Comparison of ENCODE assay signal across 11 mouse cellular contexts in the genomic region with DNA sequence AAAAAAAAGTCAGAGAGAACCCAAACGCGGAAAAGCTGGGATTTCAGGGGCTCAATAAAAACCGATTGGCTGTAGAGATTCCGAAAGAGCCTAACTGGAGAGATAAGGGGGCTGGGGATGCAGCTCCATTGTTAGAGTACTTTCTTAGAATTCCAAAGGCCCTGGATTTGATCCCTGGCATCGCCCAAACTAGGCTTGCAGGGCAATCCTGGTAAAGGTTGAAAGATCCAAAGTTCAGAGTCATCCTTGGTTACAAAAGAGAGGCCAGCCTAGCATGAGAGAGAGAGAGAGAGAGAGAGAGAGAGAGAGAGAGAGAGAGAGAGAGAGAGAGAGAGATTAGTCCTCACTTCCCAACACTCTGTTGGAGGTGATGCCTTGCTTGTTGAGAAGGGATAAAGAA. TPM values are rescaled to one million over a fixed set of nuclear protein-coding genes. Genes with fewer than 3 reads are reported as not detected.
A peak's percentile ranks its signal among the peaks of the same experiment; 100 is the strongest.
DNase-seq lines count a peak whose midpoint lies in the region; ATAC-seq lines count a peak whose summit lies in the region.
"Had no signal": no experiment of that assay in that cellular context is flagged by ENCODE, and none has a peak within 500 bp of the region (broad histone marks: within the 10 kb centered on the region; RNA-seq: fewer than 3 reads in every experiment).

No protein-coding gene starts in this region.

- no peaks in the 10 kb centered on the region for H3K27me3 ChIP-seq in heart, embryonic 15.5 days
- peaks cover 4% of the 10 kb centered on the region for H3K27me3 ChIP-seq in heart, embryonic 12.5 days (replicated peaks)
- peaks cover 20% of the 10 kb centered on the region; the same call in 1 of the 2 replicates for H3K27me3 ChIP-seq in lung, embryonic 15.5 days
- H3K27me3 ChIP-seq in liver, embryonic 15.5 days: peaks cover 42% of the 10 kb centered on the region

- no peak for DNase-seq in lung, postnatal 36 days
- DNase-seq in kidney, adult 9 months: peak; percentile 61
- no peak for DNase-seq in spleen, postnatal 36 days (ENCODE audit: low spot score in 2 of 2)
- DNase-seq in cerebellum, adult 11-12 months: no peak
- DNase-seq: cerebellum, postnatal 25 days; right cerebral cortex, postnatal 14 days had no signal

- H3K9me3 ChIP-seq in heart, embryonic 15.5 days (replicated peaks): no peaks in the 10 kb centered on the region
- H3K9me3 ChIP-seq in heart, embryonic 12.5 days (replicated peaks): peaks cover 5% of the 10 kb centered on the region
- no peaks in the 10 kb centered on the region for H3K9me3 ChIP-seq in lung, embryonic 15.5 days
- H3K9me3 ChIP-seq in liver, embryonic 15.5 days (replicated peaks): no peaks in the 10 kb centered on the region

- no peak for ATAC-seq in heart, embryonic 15.5 days (replicated peaks; ENCODE audit: insufficient number of reproducible peaks, insufficient read depth, low FRiP score, low read depth)
- no peak for ATAC-seq in heart, embryonic 12.5 days (ENCODE audit: insufficient number of reproducible peaks, low FRiP score)
- ATAC-seq in lung, embryonic 15.5 days (ENCODE audit: borderline replicate concordance, extremely low read depth, low FRiP score, low TSS enrichment): no peak
- ATAC-seq in liver, embryonic 15.5 days (ENCODE audit: insufficient read depth): no peak

- no peak overlapping the region for H3K27ac ChIP-seq in heart, embryonic 15.5 days
- H3K27ac ChIP-seq in heart, embryonic 12.5 days (ENCODE audit: poor library complexity, severe bottlenecking): no peak overlapping the region
- H3K27ac ChIP-seq in lung, embryonic 15.5 days: no peak overlapping the region
- H3K27ac ChIP-seq in liver, embryonic 15.5 days (replicated peaks): no peak overlapping the region

- no peak overlapping the region for H3K9ac ChIP-seq in heart, embryonic 15.5 days
- H3K9ac ChIP-seq in heart, embryonic 12.5 days: no peak overlapping the region
- H3K9ac ChIP-seq in lung, embryonic 15.5 days: no peak overlapping the region
- H3K9ac ChIP-seq in liver, embryonic 15.5 days: no peak overlapping the region

- 40% methylated on average over 5 of the region's 5 CpGs for WGBS in heart, embryonic 15.5 days
- WGBS in heart, embryonic 12.5 days: 24% methylated on average over 5 of the region's 5 CpGs
- WGBS in lung, embryonic 15.5 days: 28% methylated on average over 5 of the region's 5 CpGs
- WGBS in liver, embryonic 15.5 days (ENCODE audit: insufficient replicate concordance): 30% methylated on average over 5 of the region's 5 CpGs

- peak overlapping the region; percentile 93 for H3K4me2 ChIP-seq in heart, embryonic 15.5 days
- no peak overlapping the region for H3K4me2 ChIP-seq in heart, embryonic 12.5 days
- H3K4me2 ChIP-seq in lung, embryonic 15.5 days: peak overlapping the region; percentile 33; the same call in 1 of the 2 replicates
- peak overlapping the region; percentile 66 for H3K4me2 ChIP-seq in liver, embryonic 15.5 days

- H3K4me1 ChIP-seq in heart, embryonic 15.5 days (replicated peaks): peaks cover 5% of the 10 kb centered on the region
- H3K4me1 ChIP-seq in heart, embryonic 12.5 days (replicated peaks): peaks cover 16% of the 10 kb centered on the region; the same call in 1 of the 2 replicates
- H3K4me1 ChIP-seq in lung, embryonic 15.5 days: peaks cover 8% of the 10 kb centered on the region; the same call in 1 of the 2 replicates
- H3K4me1 ChIP-seq in liver, embryonic 15.5 days (replicated peaks): peaks cover 5% of the 10 kb centered on the region; the same call in 1 of the 2 replicates

- peak overlapping the region; percentile 67 for H3K4me3 ChIP-seq in heart, embryonic 15.5 days
- no peak overlapping the region for H3K4me3 ChIP-seq in heart, embryonic 12.5 days
- no peak overlapping the region for H3K4me3 ChIP-seq in lung, embryonic 15.5 days
- H3K4me3 ChIP-seq in liver, embryonic 15.5 days (replicated peaks): peak overlapping the region; percentile 54

- H3K36me3 ChIP-seq in heart, embryonic 15.5 days: no peaks in the 10 kb centered on the region
- no peaks in the 10 kb centered on the region for H3K36me3 ChIP-seq in heart, embryonic 12.5 days
- H3K36me3 ChIP-seq in lung, embryonic 15.5 days: no peaks in the 10 kb centered on the region
- H3K36me3 ChIP-seq in liver, embryonic 15.5 days (replicated peaks): no peaks in the 10 kb centered on the region

RNA-seq across cellular contexts. Expression of a gene that starts 1.7 kb away (rescaled TPM):
- 4.4 and 5.0 TPM in 2 replicates for polyA plus RNA-seq in heart, embryonic 15.5 days (2015; fragmentation: Nextera tagmentation; extraction: Ambion mirVana)
- polyA plus RNA-seq in heart, embryonic 12.5 days (2016; fragmentation: Nextera tagmentation; extraction: Ambion mirVana): 5.4 and 5.8 TPM in 2 replicates
- 3.4 and 3.6 TPM in 2 replicates for polyA plus RNA-seq in lung, embryonic 15.5 days (2015; fragmentation: Nextera tagmentation; extraction: Ambion mirVana)
- polyA plus RNA-seq in liver, embryonic 15.5 days (2015; fragmentation: Nextera tagmentation; extraction: Ambion mirVana): 10.0 and 10.4 TPM in 2 replicates
- polyA plus RNA-seq: erythroblast, embryonic 14.5 days had no signal

Comparison
In these comparisons a context has a peak if more than half of its experiments do, and no peak if none do; other contexts are left out.
1. H3K4me3 ChIP-seq: peak in heart, embryonic 15.5 days (single experiment) and liver, embryonic 15.5 days (single experiment); none in heart, embryonic 12.5 days (single experiment) and lung, embryonic 15.5 days (single experiment).